Mouse (Mus musculus): ENCODE results near the gene Plxnb1. TPM values are rescaled to one million over a fixed set of nuclear protein-coding genes. Genes with fewer than 3 reads are reported as not detected.

Plxnb1 gene
- polyA plus RNA-seq (2015; fragmentation: Nextera tagmentation; extraction: Ambion mirVana): 7.8 and 8.8 TPM in 2 replicates

DNA sequence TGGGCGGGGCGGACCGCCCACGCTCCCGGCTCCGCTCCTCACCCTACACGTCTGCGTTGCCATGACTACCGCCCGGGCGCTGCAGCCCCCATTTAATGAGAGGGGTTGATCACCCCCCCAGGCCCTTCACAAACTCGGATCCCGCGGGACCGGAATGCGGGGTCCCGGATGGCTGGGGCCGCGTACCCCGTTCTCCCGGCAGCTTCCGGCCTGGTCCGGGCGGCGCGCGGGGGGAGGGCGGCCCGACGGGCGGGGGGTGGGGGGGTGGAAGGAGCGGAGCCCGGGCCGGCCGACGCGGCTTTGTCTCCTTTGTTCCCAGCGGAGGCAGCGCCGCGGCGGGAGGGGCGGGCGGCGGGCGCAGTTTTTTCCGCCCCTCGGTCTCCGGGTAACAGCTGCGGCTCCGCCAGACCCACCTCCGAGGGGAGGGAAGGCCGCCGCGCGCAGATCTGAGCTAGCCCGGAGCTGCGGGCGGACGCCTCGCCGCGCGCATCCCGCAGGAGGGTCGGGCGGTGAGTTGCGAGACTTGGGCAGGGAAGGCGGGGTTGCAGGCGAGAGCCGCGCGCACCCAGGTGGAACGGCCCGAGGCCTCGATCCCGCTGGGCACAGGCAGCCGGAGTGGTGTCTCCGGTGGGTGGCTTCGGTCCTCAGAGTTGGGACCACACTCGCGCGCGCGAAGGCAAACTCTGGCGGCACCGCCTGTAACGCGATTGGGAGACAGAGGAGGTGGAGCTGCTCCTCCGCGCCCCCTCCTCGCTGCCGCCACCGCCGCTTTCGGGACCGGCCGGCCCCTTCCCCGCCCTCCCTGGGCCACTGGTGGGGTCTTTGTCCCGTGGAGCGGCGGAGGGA, at the start of gene Plxnb1:
Plxnb1 (plus strand) TSS at position 253 of the 846 bp plus-strand sequence.
- 0% methylated on average over 73 of the region's 102 CpGs for WGBS
- H3K9ac ChIP-seq (ENCODE audit: low read length): peak within 1 kb of the TSS; percentile 89
- peak; percentile 30 for ATAC-seq (replicated peaks; ENCODE audit: extremely low read depth, insufficient read depth, low FRiP score)
- peak within 1 kb of the TSS; percentile 97 for H3K27ac ChIP-seq (ENCODE audit: low read length)
- H3K4me2 ChIP-seq (ENCODE audit: low read depth, low read length): peak within 1 kb of the TSS; percentile 81
- peak within 1 kb of the TSS; percentile 73 for H3K4me3 ChIP-seq (ENCODE audit: low read length)
- peaks cover 56% of the 10 kb centered on the region for H3K4me1 ChIP-seq (ENCODE audit: control insufficient read depth, insufficient read depth, low read length)
- 0 out of 2 replicates have a peak, but pooled peaks cover 3% of the 10 kb centered on the region for H3K36me3 ChIP-seq (ENCODE audit: control insufficient read depth, insufficient read depth)
- H3K9me3 ChIP-seq (replicated peaks; ENCODE audit: control insufficient read depth, low read length): no peaks in the 10 kb centered on the region
- H3K27me3 ChIP-seq (ENCODE audit: control insufficient read depth, insufficient read depth, low read length): no peaks in the 10 kb centered on the region

DNA sequence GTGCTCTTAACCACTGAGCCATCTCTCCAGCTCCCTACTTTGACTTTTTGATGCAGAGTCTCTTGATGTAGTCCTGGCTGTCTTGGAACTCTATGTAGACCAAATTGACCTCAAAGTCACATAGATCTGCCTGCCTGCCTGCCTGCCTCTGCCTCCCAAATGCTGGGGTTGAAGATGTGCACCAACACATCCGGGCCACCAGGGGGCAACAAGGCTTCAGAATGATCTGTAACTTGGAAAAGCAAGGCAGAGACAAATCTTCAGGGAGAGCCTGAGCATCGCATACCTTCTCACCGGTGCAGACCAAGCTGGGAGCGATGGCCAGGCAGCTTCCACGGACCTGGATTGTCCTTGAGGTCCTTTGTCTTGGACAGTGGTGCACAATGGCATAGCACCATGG, 48.9 kb upstream of the Plxnb1 start:
- peaks cover 5% of the 10 kb centered on the region; the same call in 1 of the 2 replicates for H3K36me3 ChIP-seq (ENCODE audit: control insufficient read depth, insufficient read depth)
- no peak for ATAC-seq (replicated peaks; ENCODE audit: extremely low read depth, insufficient read depth, low FRiP score)
- no peak overlapping the region for H3K4me3 ChIP-seq (ENCODE audit: low read length)
- H3K27me3 ChIP-seq (ENCODE audit: control insufficient read depth, insufficient read depth, low read length): no peaks in the 10 kb centered on the region
- no peaks in the 10 kb centered on the region for H3K9me3 ChIP-seq (replicated peaks; ENCODE audit: control insufficient read depth, low read length)
- H3K27ac ChIP-seq (ENCODE audit: low read length): no peak overlapping the region
- WGBS: 42% methylated on average over 5 of the region's 5 CpGs
- H3K4me1 ChIP-seq (ENCODE audit: control insufficient read depth, insufficient read depth, low read length): peaks cover under 1% of the 10 kb centered on the region; the same call in 1 of the 2 replicates
- H3K9ac ChIP-seq (ENCODE audit: low read length): no peak overlapping the region
- H3K4me2 ChIP-seq (ENCODE audit: low read depth, low read length): no peak overlapping the region

DNA sequence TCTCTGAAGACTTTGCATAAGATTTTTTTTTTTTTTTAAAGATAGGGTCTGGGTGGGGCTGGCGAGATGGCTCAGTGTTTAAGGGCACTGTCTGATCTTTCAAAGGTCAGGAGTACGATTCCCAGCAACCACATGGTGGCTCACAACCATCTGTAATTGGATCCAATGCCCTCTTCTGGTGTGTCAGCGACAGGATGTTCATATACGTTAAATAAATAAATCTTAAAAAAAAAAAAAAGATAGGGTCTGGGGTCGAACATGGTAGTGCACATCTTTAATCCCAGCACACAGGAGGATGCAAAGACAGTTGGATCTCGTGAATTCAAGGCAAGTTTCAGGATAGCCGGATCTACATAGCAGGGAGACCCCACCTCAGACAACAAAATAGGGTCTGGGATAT, 45.9 kb upstream of the Plxnb1 start:
- H3K27me3 ChIP-seq (ENCODE audit: control insufficient read depth, insufficient read depth, low read length): no peaks in the 10 kb centered on the region
- ATAC-seq (replicated peaks; ENCODE audit: extremely low read depth, insufficient read depth, low FRiP score): no peak
- H3K4me3 ChIP-seq (ENCODE audit: low read length): no peak overlapping the region
- H3K36me3 ChIP-seq (ENCODE audit: control insufficient read depth, insufficient read depth): peaks cover 7% of the 10 kb centered on the region; the same call in 1 of the 2 replicates
- no peak overlapping the region for H3K9ac ChIP-seq (ENCODE audit: low read length)
- H3K4me2 ChIP-seq (ENCODE audit: low read depth, low read length): no peak overlapping the region
- H3K4me1 ChIP-seq (ENCODE audit: control insufficient read depth, insufficient read depth, low read length): 0 out of 2 replicates have a peak, but pooled peaks cover 3% of the 10 kb centered on the region
- H3K27ac ChIP-seq (ENCODE audit: low read length): no peak overlapping the region
- no peaks in the 10 kb centered on the region for H3K9me3 ChIP-seq (replicated peaks; ENCODE audit: control insufficient read depth, low read length)
- WGBS: 73% methylated on average over 7 of the region's 7 CpGs

DNA sequence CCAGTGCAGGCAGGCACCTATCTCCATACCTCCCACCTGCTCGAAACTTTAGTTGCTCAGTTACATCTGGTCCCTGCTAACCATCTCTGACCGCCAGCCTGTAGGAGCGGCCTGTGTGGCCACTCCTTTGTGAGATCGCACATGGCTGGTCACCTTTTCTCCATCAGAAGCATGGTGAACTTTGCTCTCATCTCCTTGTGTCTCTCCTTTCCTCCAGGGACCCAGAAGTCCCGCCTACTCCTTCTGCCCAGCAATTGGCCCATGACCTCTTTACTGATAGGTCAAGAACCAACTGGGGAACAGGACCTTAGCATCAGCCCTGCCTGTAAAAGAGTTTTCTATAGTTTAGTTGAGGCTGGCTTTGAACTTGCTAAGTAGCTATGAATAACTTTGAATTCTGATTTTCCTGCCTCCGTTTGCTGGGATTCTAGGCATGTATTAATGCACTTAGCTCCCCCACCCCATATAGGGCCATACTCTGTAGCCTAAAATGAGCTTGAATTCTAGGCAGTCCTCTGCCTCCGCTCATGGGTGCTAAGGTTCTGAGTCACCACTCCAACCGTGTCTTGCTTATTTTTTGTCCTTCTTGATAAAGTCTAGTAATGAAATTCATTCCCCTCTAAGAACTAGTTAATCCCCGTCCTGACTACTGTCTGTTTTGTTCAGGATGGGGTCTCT, 45.1 kb upstream of the Plxnb1 start:
- Histone ChIP-seq H3K9me3 (replicated peaks; ENCODE audit: control insufficient read depth, low read length) (no peaks in the 10 kb centered on the region), H3K4me2 (ENCODE audit: low read depth, low read length) (no peak overlapping the region), H3K4me1 (ENCODE audit: control insufficient read depth, insufficient read depth, low read length) (peaks cover 7% of the 10 kb centered on the region; the same call in 1 of the 2 replicates), H3K27ac (ENCODE audit: low read length) (no peak overlapping the region), H3K9ac (ENCODE audit: low read length) (no peak overlapping the region), H3K27me3 (ENCODE audit: control insufficient read depth, insufficient read depth, low read length) (no peaks in the 10 kb centered on the region), H3K4me3 (ENCODE audit: low read length) (no peak overlapping the region), H3K36me3 (ENCODE audit: control insufficient read depth, insufficient read depth) (peaks cover 7% of the 10 kb centered on the region; the same call in 1 of the 2 replicates)
- ATAC-seq (replicated peaks; ENCODE audit: extremely low read depth, insufficient read depth, low FRiP score): no peak
- 79% methylated on average over 9 of the region's 9 CpGs for WGBS

DNA sequence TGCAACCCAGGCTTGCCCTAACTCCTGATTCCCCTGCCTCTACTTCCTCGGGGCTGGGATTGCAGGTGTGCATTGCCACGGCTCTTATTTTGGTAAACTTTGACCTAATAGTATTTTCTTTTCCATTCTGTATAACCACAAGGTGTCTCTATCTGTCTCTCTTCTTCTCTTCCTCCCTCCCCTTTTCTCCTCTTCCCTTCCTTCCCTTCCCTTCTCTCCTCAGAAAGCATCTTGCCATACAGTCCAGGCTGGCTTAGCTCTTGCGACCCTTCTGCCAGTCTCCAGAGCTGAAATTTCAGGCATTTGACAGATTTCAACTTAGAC, 44.6 kb upstream of the Plxnb1 start:
- H3K27ac ChIP-seq (ENCODE audit: low read length): no peak overlapping the region
- WGBS: 66% methylated on average over 3 of the region's 3 CpGs

DNA sequence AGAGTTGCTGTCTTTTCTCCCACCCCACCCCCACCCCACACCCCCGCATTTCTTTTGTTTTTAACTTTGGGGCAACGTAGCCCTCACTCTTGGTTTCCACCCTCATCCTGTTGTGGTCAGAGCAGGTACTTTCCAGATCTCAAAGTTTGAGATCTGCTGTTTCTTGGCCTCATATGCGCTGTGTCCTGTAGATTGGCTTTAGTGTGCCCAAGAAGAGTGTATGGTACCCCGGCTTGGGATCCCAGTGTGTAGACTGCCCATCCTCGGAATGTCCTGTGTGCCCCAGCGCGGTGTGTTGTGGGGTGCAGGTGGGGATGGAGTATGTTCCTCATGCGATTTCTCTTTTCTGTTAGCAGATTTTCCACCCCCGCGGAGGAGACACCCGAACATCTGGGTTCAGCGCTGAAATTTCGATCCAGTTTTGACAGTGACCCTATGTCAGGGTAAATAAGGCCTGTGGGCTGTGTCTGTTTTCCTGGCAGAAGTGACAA, 44.1 kb upstream of the Plxnb1 start:
- no peak overlapping the region; the same call in 1 of the 2 replicates for H3K4me2 ChIP-seq (ENCODE audit: low read depth, low read length)
- no peaks in the 10 kb centered on the region for H3K27me3 ChIP-seq (ENCODE audit: control insufficient read depth, insufficient read depth, low read length)
- no peak for ATAC-seq (replicated peaks; ENCODE audit: extremely low read depth, insufficient read depth, low FRiP score)
- peaks cover 10% of the 10 kb centered on the region; the same call in 1 of the 2 replicates for H3K36me3 ChIP-seq (ENCODE audit: control insufficient read depth, insufficient read depth)
- peaks cover 11% of the 10 kb centered on the region; the same call in 1 of the 2 replicates for H3K4me1 ChIP-seq (ENCODE audit: control insufficient read depth, insufficient read depth, low read length)
- H3K4me3 ChIP-seq (ENCODE audit: low read length): no peak overlapping the region; the same call in 1 of the 2 replicates
- H3K9ac ChIP-seq (ENCODE audit: low read length): no peak overlapping the region
- no peaks in the 10 kb centered on the region for H3K9me3 ChIP-seq (replicated peaks; ENCODE audit: control insufficient read depth, low read length)
- H3K27ac ChIP-seq (ENCODE audit: low read length): peak overlapping the region; percentile 47; the same call in 1 of the 2 replicates
- WGBS: 80% methylated on average over 13 of the region's 13 CpGs

More for the DNA sequence above, 44.6 kb upstream of the Plxnb1 start:
- Histone ChIP-seq H3K9ac (ENCODE audit: low read length) (no peak overlapping the region), H3K9me3 (replicated peaks; ENCODE audit: control insufficient read depth, low read length) (no peaks in the 10 kb centered on the region), H3K4me2 (ENCODE audit: low read depth, low read length) (no peak overlapping the region), H3K36me3 (ENCODE audit: control insufficient read depth, insufficient read depth) (peaks cover 7% of the 10 kb centered on the region; the same call in 1 of the 2 replicates), H3K27me3 (ENCODE audit: control insufficient read depth, insufficient read depth, low read length) (no peaks in the 10 kb centered on the region), H3K4me1 (ENCODE audit: control insufficient read depth, insufficient read depth, low read length) (peaks cover 11% of the 10 kb centered on the region; the same call in 1 of the 2 replicates), H3K4me3 (ENCODE audit: low read length) (no peak overlapping the region)
- no peak for ATAC-seq (replicated peaks; ENCODE audit: extremely low read depth, insufficient read depth, low FRiP score)

DNA sequence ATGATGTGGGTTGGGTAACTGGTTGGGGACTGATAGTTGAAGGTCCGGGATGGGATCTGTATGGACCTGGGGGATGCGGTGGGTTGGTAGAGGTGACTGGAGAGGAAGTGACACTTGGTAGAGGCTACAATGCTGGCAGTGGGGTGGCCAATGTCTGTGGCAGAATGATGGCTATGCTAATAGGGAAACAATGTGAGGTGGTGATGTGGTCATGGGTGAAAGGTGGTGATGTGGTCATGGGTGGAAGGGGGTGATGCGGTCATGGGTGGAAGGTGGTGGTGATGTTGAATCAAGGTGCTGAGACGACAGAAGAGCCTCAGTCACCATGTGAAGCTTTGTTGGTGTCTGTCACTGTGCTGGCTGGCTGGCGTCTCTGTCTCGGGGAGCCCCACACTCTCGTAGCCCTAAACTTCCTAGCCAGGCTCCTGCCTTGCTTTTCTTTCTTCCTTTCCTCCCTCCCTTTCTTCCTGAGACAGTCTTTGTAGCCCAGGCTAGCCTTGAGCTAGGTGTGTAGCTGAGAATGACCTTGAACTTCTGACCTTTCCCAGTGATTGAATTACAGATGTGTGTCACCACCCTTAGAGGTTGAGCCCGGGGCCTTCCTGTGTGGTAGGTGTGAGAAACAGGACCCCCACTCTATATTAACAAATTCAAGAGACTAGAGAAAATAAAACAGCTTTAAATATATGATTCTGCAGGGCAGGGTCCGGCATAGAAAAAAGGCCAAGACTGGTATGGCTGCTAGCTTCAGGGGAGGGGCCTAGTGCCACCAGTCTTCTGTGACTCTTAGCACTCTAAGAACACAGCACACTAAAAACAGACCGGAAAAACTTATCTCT, 43.3 kb upstream of the Plxnb1 start:
- H3K4me2 ChIP-seq (ENCODE audit: low read depth, low read length): no peak overlapping the region; the same call in 1 of the 2 replicates
- peaks cover 11% of the 10 kb centered on the region; the same call in 1 of the 2 replicates for H3K4me1 ChIP-seq (ENCODE audit: control insufficient read depth, insufficient read depth, low read length)
- H3K9me3 ChIP-seq (replicated peaks; ENCODE audit: control insufficient read depth, low read length): no peaks in the 10 kb centered on the region
- ATAC-seq (replicated peaks; ENCODE audit: extremely low read depth, insufficient read depth, low FRiP score): no peak
- H3K36me3 ChIP-seq (ENCODE audit: control insufficient read depth, insufficient read depth): peaks cover 13% of the 10 kb centered on the region
- H3K9ac ChIP-seq (ENCODE audit: low read length): no peak overlapping the region
- 86% methylated on average over 10 of the region's 10 CpGs for WGBS
- H3K27me3 ChIP-seq (ENCODE audit: control insufficient read depth, insufficient read depth, low read length): no peaks in the 10 kb centered on the region
- H3K27ac ChIP-seq (ENCODE audit: low read length): peak overlapping the region; percentile 47; the same call in 1 of the 2 replicates
- H3K4me3 ChIP-seq (ENCODE audit: low read length): no peak overlapping the region; the same call in 1 of the 2 replicates

DNA sequence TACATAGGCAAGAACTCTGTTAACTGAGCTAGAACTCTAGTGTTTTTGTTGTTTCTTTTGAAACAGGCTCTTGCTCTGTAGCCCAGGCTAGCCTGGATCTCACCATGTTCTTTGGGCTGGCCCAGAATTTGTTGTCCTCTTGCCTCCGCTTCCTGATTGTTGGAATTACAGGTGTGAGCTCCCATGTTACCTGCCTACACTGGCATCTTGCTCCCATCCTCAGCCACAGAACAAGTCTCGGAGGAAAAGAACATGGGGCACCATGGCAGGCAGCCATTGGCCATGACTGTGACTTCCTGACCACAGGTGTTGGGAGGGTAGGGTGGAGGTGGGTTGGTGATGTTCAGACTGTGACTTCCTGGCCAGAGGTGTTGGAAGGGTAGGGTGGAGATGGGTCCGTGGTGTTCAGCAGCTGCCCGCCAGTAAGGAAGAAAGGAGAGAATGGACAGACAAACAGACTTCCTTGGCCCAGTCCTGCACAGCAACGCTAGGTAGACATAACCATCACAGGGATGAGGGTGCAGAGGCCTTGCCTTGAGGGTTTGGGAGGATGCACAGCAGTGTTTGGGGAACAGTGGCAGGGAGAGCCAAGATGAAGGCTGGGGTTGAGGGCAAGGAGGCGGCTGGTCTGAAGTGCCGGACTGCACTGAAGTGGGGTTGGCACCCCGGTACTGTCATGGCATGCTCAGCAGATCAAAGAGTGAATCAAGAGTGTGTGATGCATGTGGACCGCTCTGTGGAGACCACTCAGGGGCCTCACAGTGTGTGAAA, 42.5 kb upstream of the Plxnb1 start:
- peaks cover 11% of the 10 kb centered on the region; the same call in 1 of the 2 replicates for H3K4me1 ChIP-seq (ENCODE audit: control insufficient read depth, insufficient read depth, low read length)
- WGBS: 86% methylated on average over 9 of the region's 9 CpGs
- no peaks in the 10 kb centered on the region for H3K27me3 ChIP-seq (ENCODE audit: control insufficient read depth, insufficient read depth, low read length)
- H3K4me3 ChIP-seq (ENCODE audit: low read length): no peak overlapping the region
- H3K9ac ChIP-seq (ENCODE audit: low read length): no peak overlapping the region
- no peak overlapping the region for H3K4me2 ChIP-seq (ENCODE audit: low read depth, low read length)
- peaks cover 20% of the 10 kb centered on the region for H3K36me3 ChIP-seq (ENCODE audit: control insufficient read depth, insufficient read depth)
- H3K27ac ChIP-seq (ENCODE audit: low read length): no peak overlapping the region; the same call in 1 of the 2 replicates
- H3K9me3 ChIP-seq (replicated peaks; ENCODE audit: control insufficient read depth, low read length): no peaks in the 10 kb centered on the region
- ATAC-seq (replicated peaks; ENCODE audit: extremely low read depth, insufficient read depth, low FRiP score): no peak

Measured in heart, embryonic 16.5 days (tissue).